ENCODE assay signal across 8 mouse cellular contexts in genomic region chr6:133706712-133707111, GRCm38 (mm10).
A peak's percentile ranks its signal among the peaks of the same experiment; 100 is the strongest.
DNase-seq lines count a peak whose midpoint lies in the region; ATAC-seq and TF ChIP-seq lines count a peak whose summit lies in the region.
"Not testable (repeated sequence)": the region's sequence is repeated elsewhere in the genome, so short reads cannot be mapped to it uniquely, and the experiment has no call there.

No protein-coding gene starts in this region.

- not testable (repeated sequence) for H3K27ac ChIP-seq in hindbrain, postnatal 0 days; layer of hippocampus, adult 2 months; neural tube, embryonic 12.5 days; thymus, adult 2 months (ENCODE audit: control insufficient read depth, insufficient read depth, low read length)

- H3K9ac ChIP-seq in hindbrain, postnatal 0 days (replicated peaks; ENCODE audit: low read length); neural tube, embryonic 12.5 days: not testable (repeated sequence)

- TF ChIP-seq POLR2A in lung, adult 2 months (IDR thresholded peaks at IDR 0.05; ENCODE audit: borderline replicate concordance, extremely low read depth, low read depth, low read length); thymus, adult 2 months (IDR thresholded peaks at IDR 0.05; ENCODE audit: control insufficient read depth, extremely low read depth, insufficient read depth, low read length, poor library complexity): not testable (repeated sequence)

- H3K27me3 ChIP-seq in hindbrain, postnatal 0 days (ENCODE audit: insufficient read depth, low read length); neural tube, embryonic 12.5 days (replicated peaks); thymus, adult 2 months (ENCODE audit: control insufficient read depth, insufficient read depth, low read length): not testable (repeated sequence)

- peak; percentile 62; the same call in 1 of the 2 replicates for ATAC-seq in common myeloid progenitor, adult 5-6 weeks (replicated peaks; ENCODE audit: low read depth, poor library complexity, severe bottlenecking)
- peak; percentile 48; the same call in 1 of the 2 replicates for ATAC-seq in granulocyte monocyte progenitor cell, adult 5-6 weeks (replicated peaks; ENCODE audit: poor library complexity, severe bottlenecking)
- ATAC-seq in hindbrain, postnatal 0 days, result not testable (repeated sequence)
- peak; percentile 37; the same call in 1 of the 2 replicates for ATAC-seq in neural tube, embryonic 12.5 days (ENCODE audit: low FRiP score, low read depth)

- not testable (repeated sequence) for H3K36me3 ChIP-seq in hindbrain, postnatal 0 days (ENCODE audit: insufficient read depth, low read length); neural tube, embryonic 12.5 days; thymus, adult 2 months (ENCODE audit: control insufficient read depth, insufficient read depth, low read length)

- not testable (repeated sequence) for H3K4me3 ChIP-seq in hindbrain, postnatal 0 days (ENCODE audit: low read length); layer of hippocampus, adult 2 months; lung, adult 2 months (replicated peaks; ENCODE audit: extremely low read depth, low read depth, low read length); neural tube, embryonic 12.5 days; thymus, adult 2 months (ENCODE audit: control insufficient read depth, insufficient read depth, low read length)

- WGBS in hindbrain, postnatal 0 days, result 1% methylated on average over 8 of the region's 8 CpGs
- WGBS in lung, adult 2 months, result under 1% methylated on average over 8 of the region's 8 CpGs
- WGBS in neural tube, embryonic 12.5 days, result 2% methylated on average over 8 of the region's 8 CpGs
- WGBS in thymus, adult 2 months, result 3% methylated on average over 8 of the region's 8 CpGs

- not testable (repeated sequence) for H3K4me2 ChIP-seq in hindbrain, postnatal 0 days (ENCODE audit: low read depth, low read length)
- H3K4me2 ChIP-seq in neural tube, embryonic 12.5 days (replicated peaks), result 0 out of 2 replicates have a peak overlapping the region, but pooled peaks have one; percentile 24

- DNase-seq in R1 (ENCODE audit: low read depth, low spot score), result peak; percentile 41
- DNase-seq in hindbrain, postnatal 0 days (ENCODE audit: low spot score), result not testable (repeated sequence)
- DNase-seq in layer of hippocampus, adult 2 months (ENCODE audit: low spot score in 2 of 2), result peak in 1 of 2 experiments; percentile 24
- peak; percentile 13 for DNase-seq in lung, adult 2 months
- DNase-seq in thymus, adult 2 months, result peak; percentile 8

- H3K9me3 ChIP-seq in hindbrain, postnatal 0 days (ENCODE audit: low read length); neural tube, embryonic 12.5 days: not testable (repeated sequence)

- not testable (repeated sequence) for H3K4me1 ChIP-seq in hindbrain, postnatal 0 days (ENCODE audit: insufficient read depth, low read length); lung, adult 2 months (ENCODE audit: control insufficient read depth, insufficient read depth, low read length); neural tube, embryonic 12.5 days; thymus, adult 2 months (replicated peaks; ENCODE audit: control insufficient read depth, insufficient read depth, low read length)

- TF ChIP-seq CTCF in hindbrain, postnatal 0 days (IDR thresholded peaks at IDR 0.05; ENCODE audit: low read depth), result peak; percentile 69
- TF ChIP-seq CTCF in layer of hippocampus, adult 2 months (conservative IDR thresholded peaks at IDR 0.05), result peak; percentile 78
- TF ChIP-seq CTCF in lung, adult 2 months (IDR thresholded peaks at IDR 0.05; ENCODE audit: insufficient read depth, low read length), result peak; percentile 45; the same call in 1 of the 2 replicates
- not testable (repeated sequence) for TF ChIP-seq CTCF in thymus, adult 2 months (IDR thresholded peaks at IDR 0.05; ENCODE audit: borderline replicate concordance, control insufficient read depth, extremely low read depth, insufficient read depth, low read length, poor library complexity)
